Mouse (Mus musculus) liver (tissue): ENCODE data around the gene Specc1.
A peak's percentile ranks its signal among the peaks of the same experiment; 100 is the strongest.

Experiments used
- DNase-seq: peaks from one replicate; pipeline ENCODE4 v3.0.0-alpha.2; 2020; ENCODE audit warnings: mixed read lengths

Gene Specc1

DNA sequence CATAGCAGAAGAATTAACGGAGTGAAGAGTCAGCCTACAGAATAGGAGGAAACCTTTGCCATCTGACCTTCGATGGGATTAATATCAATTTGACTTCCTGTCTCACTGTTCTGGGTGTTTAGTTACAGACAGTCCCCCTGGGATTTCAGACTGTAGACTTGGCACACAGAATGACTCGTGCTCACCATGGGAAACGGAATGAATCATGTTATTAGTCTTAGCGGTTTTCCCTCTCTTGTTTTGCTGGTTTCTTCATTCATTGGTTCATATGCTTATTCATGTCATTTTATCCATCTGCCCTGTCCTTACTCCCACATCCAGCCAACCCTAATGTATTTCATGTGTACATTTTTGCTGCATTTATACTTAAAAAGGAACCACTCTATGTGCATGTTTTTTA lies 14.3 kb downstream of the Specc1 start:
- no peak for DNase-seq

DNA sequence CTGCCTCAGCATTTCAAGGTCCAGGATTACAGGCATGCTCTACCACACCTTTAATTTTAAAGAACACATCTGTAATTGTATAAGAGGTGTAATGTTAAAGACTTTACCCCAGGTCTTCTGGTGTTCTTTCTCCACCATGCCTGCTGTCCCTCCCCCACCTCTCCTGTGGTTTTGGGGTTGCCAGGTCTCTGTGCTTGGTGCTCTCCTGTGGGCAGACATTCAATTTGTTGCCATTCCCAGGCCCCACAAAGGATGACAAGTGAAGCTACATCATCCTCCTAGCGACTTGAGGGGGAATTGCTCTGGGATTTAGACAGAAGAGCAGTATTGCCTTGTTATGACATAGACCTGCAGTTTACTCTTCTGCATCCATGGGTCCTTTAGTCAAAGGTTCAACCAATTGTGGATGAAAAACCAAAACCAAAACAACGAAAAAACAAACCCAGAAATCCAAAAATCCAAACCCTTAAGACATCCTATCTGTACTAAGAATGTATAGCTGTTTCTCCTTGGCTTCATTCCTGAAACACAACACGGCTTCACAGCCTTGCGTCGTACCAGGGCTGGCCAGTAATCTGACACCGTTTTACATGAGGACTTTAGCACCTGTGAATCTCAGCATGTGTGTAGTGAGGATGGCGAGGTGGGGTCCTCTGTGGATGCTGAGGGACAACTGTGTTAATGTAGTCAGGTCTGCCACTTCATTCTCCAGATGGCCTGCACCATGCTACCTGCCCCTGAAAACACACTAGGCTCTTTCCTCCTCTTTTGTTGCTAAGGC lies 15.1 kb downstream of the Specc1 start:
- no peak for DNase-seq

DNA sequence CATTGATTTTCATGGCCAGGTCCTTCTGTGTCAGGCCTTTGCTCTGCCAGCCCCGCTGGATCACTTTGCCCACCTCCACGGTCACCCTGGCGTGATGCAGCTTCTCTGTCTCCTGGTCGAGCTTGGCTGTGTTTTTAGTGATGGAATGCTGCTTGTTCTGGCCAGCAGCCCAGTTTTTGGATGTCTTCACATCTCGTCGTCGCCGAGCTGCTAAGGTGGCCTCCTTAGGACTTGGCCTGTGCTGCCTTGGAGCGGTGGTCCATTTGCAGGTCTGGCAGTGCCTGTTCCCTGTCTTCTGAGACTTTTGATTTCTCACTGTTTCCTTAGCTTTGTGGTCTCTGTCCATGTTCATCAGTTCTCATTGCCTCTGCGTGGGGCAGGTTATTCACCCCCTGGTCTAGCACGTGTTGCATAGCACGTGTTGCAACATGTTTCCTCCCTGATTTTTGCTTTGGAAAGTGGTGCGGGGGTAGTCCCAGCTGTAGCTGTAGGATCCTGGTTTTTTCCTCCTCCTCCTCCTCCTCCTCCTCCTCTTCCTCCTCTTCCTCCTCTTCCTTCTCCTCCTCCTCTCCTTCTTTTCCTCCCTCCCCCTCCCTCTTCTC lies 17.6 kb downstream of the Specc1 start:
- no peak for DNase-seq

DNA sequence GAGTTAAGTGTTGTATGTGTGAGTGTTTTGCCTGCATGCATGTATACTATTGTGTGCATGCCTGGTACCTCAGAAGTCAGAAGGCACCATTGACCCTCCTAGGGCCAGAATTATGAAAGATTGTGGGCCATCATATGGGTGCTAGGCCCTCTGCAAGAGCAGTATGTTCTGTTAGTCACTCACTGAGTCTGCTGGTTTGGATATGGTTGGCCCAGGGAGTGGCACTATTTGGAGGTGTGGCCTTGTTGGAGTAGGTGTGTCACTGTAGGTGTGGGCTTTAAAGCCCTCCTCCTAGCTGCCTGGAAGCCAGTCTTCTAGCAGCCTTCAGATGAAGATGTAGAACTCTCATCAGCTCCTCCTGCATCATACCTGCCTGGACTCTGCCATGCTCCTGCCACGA lies 19.2 kb downstream of the Specc1 start:
- peak; percentile 73 for DNase-seq

DNA sequence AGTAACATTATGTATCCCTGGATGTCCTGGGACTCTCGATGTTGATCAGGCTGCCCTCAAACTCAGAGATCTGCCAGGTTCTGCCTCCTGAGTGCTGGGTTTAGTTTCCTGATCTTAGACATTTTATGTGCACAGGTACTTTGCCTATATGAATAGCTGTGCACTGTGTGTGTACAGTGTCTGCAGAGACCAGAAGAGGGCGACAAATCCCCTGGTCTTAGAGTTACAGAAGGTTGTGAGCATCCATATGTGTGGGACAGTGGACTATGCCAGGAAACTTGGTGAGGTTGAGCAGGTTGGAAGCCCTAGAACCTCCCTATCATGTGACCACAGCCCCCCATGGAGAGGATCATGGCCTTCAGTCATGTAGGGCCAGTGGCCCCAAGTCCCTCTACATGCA lies 24.7 kb downstream of the Specc1 start:
- peak; percentile 35 for DNase-seq

DNA sequence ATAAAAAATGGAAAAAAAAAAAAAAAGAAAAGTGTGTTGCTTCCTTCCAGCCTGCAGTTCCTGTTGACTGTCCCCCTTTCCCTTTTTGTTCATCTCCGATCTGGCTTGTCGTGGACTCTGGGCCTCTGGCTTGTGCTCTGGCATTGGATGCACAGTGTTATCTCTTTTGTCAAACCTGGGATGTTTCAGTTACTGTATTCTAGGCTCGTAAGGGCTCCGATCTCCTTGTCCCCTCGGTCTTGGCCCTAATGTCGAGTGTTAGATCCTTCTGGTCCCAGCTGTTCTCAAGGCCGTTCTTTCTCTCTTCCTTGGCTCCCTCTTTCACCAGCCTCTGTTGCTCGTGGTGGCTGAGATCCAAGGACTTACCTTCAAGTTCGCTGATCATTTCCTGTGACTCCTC lies 26.3 kb downstream of the Specc1 start:
- no peak for DNase-seq

DNA sequence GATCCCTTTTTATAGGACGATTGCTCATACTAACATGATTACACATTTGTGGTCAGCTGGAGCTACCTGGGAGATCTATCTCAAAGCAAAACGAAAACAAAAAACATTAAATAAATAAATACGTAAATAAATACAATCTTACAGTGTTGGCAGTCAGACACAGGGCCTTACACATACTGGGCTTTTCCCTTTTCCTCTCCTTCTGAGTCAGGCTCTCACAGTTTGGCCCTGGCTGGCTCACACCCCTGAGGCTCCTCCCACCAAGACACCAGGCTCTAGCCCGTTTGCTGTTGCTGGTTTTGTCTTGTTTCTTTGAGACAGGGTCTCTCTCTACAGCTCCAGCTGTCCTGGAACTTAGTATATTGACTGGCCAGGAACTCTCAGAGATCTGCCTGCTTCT lies 30.4 kb downstream of the Specc1 start:
- no peak for DNase-seq

DNA sequence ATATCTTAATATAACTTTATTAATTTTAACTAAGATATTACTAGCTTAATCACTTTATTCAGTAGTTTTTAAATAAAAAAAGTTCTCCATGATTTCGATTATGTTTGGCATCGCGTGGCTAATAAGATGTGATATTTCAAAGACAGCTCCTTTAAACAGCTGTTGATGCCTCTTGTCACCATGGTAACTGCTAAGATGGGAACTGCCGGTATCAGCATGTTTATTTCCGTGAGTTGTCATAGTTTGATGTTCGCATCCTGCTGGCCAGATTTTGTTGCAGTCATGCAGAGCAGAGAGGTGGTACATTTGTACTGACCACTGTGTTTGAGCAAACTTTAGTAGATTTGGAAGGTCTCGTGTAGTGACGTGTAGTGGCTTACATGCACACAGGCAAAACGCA lies 33.1 kb downstream of the Specc1 start:
- no peak for DNase-seq

DNA sequence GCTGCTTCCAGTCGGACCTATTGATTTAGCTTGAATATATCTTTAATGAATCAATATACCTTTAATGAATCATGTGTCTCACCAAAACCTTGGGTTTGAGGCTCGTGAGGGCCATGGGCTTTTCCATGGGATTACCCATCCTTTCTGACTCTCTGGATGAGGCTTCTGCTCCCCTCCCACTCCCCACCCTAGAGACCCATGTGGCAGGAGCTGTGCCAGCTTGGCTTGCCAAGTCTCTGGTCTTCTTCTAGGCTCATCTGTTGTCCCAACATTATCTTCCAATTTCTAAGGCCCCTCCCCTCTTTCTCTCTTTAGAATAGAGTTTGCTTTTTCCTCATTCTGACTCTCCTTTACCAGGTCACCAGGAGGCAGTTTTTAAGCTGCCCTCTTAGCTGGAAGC lies 35.0 kb downstream of the Specc1 start:
- no peak for DNase-seq

DNA sequence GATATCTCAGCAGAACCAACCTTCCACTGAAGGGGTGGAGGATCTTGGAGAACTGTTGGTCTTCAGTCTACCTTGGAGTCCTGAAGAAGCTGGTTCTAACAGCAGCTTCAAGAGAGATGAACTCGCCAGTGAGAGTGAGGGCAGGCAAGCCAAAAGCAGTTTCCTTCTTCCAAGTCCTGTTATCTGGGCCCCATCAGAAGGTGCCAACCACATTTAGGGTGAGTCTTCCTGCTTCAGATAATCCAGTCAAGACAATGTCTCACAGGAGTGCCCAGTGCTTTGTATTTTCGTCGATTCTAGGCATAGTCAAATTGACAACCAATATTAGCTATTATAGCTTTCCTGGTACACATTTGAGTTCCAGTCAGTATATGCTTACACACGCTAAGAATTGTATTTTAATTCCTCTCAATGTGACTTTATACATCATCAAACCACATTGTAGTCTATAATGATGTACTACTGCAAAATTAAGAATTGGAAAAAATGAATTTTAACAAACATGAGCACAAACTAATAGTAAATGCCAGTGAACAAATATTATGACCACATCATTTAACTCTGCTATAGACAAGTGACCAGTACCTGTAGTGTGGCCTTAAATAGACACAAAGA lies 36.2 kb downstream of the Specc1 start:
- no peak for DNase-seq

DNA sequence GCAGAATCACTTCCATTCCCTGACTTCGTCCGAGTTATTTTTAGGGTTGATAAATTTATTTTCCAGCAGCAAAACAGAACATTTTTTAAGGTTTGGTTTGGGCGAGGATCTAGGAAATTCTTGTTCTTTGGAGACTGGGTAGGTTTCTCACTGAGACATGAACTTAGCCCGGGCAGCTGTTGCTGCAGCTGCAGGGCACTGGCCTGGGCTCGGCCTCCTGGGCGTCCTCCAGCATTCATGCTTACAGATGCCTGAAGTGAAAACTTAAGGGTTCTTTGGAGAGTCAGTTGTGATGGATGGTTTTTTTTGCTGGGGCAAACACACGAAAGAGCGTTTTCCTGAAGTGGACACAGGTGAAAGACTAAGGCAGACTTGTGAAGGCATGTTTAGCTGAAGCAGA lies 42.9 kb downstream of the Specc1 start:
- DNase-seq: no peak

DNA sequence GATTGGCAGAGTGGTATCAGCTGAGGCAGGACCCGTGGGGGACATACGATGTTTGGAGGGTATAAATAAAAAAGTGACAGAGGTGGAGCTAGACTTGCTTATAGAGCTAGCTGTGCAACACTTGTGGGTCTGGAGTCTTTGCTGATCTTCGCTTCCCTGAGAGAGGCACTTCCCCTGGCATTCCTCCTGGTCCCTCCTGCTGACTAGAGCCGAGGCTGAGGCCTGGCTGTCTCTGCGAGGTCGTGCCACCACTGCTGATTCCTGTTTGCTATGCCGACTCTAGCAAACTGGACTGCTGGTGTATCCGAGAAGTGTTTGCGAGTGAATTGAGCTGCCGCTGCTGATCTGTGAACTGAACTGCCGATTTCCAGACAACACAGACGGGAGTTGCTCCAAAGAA lies 43.5 kb downstream of the Specc1 start:
- no peak for DNase-seq

DNA sequence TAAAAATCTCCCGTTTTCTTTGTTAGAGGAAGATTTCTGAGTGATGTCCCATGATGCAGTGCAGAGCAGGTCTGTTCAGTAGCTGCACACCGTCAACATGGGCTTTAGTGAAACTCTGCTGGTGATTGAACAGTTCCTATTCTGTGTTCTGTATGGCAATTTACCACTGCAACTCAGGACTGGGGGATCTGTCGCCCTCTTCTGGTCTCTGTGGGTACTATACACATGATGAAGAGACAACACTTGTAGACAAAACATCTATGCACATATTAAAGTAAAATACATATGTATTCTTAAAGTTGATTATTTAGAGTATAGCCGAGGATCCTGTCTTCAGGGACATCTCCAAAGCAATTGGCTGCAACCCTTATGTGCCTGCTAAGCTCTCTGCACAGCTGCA lies 45.4 kb downstream of the Specc1 start:
- DNase-seq: peak; percentile 66

DNA sequence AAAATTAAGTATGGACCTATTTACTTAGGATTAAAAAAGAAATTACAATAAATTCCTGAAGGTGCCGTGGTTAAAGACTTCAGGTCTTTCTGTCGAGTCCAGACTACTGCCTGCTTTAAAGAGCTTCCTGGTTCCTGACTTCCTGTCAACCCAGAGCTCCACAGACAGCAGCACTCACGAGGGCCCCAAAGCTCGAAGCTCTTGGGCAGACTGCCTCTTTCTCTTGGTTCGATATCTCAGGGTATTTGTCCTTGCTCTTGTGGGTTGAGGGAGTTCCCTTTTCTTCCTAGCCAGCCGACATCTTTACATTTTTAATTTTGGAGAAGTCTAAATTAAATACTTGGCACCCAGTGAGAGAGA lies 48.3 kb downstream of the Specc1 start:
- peak; percentile 36 for DNase-seq

DNA sequence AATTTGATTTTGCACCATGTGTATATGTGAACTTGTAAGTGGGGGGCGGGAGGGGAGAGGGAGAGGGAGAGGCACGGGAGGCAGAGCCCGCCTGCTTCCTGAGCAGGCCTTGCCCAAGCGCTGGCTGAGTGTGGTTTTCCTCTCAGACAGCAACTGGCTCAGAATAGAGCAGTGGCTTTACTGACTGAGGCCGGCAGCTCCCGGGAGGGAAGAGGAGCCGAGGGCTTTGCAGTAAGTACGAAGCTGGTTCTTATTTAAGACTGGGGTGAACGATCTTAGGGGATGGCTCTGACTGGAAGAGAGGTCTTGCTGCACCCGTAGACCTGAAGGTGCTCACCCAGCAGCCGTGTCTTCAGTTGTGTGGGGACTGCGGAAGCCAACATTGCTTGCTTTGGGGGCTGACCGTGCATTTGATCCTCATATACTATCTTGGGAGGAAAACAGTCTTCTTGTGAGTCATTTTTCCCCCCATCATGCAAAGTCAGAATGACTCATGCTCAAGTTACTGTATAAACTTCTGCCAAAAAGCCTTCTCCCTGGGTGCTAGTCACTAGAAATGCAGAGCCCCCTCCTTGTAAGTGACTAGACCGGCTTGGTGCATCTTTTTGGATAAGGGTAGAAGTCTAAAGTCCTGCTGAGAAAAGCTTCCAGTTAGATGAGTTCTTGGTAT lies 48.8 kb downstream of the Specc1 start:
- peak; percentile 66 for DNase-seq

DNA sequence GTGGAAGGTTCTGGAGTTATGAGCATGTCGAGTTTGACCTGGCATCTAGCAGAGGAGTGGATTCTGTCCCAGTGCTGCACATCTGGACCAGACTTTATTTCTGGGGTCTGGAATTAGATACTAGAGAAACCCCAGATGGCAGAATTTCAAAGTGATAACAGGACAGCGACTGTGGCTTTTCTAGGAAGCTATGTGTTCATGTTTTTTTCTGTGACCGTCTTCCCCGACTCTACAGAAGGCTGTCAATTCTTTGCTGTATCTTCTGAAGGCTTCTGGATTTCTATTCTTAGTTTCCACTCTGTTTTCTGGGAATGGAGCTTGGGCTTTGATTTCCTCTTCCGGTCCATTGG lies 49.3 kb downstream of the Specc1 start:
- DNase-seq: peak; percentile 26

DNA sequence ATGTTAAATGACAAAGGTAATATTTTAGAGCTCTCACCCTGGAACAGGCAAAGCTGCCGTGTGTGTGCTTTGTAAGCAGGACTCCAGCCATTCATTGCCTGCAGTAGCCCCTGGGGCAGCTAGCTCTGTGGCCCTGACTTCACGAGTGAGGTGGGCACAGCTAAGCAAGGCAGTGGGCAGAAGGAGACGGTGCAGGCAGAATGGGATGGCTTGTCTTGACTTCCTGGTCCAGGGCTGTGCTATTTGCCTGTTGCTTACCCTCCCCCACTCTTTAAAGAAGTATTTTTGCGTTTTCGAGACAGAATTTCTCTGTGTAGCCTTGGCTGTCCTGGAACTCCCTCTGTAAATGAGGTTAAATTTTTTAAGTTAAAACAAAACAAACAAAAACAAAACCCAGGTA lies 50.1 kb downstream of the Specc1 start:
- DNase-seq: no peak

DNA sequence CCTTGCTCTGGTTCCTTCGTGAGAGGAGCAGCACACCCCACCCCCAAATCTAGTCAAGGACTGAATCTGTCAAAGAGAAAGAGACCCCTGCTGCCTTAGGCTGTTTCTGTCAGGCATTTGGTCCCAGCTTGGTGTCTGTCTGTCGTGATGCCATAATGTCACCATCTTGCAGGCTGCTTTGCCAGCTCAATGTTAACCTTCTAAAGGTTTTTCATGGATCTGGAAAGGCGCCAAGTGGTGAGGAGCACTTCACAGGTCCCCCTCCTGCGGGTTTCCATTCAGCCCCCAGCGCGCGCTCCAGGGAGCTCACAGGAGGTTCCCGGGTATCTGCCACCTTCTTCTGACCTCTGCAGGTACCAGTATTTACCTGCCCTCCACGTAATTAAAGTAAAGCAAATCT lies 51.4 kb downstream of the Specc1 start:
- DNase-seq: no peak

DNA sequence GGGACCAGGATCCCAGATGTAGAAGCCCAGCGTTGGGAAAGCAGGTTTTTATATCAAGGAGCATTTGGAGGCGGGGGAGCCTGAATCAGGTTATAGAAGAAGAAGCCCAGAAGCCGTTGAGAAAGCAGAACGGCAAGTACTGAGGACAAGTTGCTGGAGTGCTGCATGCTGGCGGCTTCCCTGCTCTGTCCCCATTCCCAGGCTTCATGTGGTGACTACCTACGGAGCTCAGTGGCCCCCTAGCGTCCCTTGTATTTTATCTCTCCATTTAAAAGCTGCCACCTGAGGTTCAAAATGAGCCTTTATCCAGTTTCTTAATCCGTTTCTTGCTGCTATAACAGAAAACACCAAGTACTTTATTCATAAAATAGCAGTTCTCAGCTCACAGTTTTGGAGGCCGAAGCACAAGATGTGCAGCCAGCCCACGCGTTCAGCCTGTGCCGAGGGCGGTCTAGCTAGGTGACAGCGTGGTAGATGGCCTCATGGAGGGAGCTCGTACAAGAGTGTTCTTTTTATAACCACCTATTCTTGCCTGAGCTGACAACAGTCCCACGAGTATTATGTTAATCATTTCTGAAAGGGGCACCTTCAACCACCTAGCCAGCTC lies 54.2 kb downstream of the Specc1 start:
- no peak for DNase-seq

DNA sequence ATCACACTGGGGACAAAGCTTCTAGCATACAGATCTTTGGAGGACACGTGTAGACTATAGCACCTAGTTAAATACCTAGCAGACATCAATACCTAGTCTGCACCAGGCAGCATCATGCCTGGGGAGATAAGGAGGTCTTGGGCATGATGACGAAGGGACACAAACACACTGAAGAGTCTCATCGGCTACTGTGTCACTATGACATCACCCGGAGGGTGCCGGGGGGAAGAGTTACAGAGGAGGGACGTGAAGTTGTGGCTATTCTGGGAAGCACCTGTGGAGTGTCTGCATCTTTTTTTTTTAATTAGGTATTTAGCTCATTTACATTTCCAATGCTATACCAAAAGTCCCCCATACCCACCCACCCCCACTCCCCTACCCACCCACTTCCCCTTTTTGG lies 55.5 kb downstream of the Specc1 start:
- DNase-seq: no peak

DNA sequence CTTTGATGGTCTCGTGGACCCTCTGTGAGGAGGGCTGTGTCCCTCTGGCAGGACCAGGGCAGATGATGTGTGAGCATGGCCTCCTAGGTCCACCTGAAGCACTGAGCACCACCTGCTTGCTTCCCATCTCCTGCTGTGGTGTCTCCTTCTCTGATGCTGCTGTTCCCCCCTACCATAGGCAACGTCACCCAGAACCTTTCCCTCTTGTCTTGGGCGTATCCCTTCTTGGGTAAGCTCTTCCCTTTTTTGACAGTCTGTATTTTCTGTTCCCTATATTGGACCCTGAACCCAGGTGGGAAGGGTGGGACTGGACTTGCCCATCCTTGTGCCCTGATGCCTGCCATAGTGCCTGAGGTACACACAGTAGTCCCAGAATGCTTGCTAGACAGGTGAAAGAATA lies 56.9 kb downstream of the Specc1 start:
- DNase-seq: no peak

DNA sequence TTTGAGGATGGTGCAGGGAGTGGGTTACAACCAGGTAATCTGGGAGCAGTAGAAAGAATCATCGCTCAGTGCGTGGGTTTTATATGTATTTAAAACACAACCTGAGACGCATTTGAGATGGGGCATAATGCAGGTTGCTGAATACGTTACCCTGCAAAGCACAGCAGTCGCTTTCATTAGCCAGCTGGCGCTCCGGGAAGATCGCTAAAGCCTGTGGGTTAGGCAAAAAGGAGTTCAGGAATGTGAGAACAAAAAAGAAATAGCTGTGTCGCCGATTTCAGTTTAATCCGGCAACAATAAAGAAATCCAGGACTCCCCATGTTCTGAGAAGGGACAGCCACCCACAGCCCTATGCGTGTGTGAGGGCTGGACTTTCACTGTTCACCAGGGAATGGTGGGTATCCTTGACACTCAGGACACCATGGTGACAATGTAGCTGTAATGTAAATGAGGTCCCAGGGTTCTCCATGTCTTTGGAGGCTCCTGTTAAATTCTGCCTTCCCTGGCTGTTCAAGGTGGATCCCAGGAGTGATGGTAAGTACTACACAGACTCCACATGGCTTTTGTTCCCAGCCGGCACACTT lies 58.6 kb downstream of the Specc1 start:
- DNase-seq: no peak

DNA sequence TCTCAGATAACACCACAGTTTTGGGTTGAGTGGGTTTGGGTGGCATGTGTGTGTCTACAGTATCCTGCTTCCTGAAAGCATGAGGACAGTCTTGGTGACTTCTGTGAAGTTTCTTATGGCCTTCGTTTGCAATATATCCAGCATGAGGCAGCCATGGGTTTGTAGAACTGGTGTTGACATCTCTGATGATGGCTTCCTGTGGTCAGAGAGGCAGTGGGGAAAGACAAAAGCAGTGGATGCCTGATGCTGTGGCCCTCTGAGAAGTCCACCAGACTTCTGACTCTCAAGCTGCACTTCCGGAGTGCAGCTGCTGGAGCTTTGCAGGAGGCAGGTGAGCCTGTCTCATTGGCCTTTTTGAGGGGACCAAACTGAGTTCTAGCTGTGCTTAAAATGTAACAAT lies 60.4 kb downstream of the Specc1 start:
- no peak for DNase-seq
